Mouse (Mus musculus) naive thymus-derived CD4-positive, alpha-beta T cell, adult 2 months (primary cell): ENCODE data around the gene Fgf2.
A peak's percentile ranks its signal among the peaks of the same experiment; 100 is the strongest.

Source experiments
- DNase-seq: peaks from one replicate; pipeline ENCODE4 v3.0.0-alpha.2; 2011; ENCODE audit warnings: low read depth

Fgf2 gene

DNA sequence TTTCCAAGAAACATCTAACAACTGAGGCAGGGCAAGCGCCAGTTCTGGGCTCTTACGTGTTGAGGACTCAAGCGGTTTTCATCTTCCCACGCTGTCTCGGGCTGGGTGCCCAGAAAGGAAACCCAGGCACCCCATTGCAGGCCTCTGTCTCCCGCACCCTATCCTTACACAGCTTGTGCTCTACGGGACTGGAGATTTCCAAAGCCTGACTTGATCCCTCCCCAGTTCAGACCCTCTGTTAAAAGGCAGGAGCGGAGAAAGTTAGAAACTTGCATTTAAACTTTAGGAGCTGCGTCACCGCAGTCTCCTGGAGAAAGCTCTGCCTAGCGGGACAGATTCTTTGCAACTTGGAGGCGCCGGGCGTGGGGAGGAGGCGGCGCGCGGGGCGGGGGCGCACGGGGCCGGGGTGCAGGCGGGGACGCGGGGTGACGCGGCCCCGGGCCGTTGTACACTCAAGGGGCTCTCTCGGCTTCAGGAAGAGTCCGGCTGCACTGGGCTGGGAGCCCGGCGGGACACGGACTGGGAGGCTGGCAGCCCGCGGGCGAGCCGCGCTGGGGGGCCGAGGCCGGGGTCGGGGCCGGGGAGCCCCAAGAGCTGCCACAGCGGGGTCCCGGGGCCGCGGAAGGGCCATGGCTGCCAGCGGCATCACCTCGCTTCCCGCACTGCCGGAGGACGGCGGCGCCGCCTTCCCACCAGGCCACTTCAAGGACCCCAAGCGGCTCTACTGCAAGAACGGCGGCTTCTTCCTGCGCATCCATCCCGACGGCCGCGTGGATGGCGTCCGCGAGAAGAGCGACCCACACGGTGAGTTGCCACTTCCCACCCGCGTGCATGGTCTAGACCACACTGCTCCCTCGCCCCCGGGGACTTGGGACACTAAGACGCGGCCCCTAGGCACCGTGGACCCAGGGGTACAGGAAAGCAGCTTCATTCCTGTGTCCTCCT lies at the start of gene Fgf2:
Fgf2 (plus strand) TSS at position 126 of the 945 bp plus-strand sequence.
- DNase-seq: peak; percentile 58

DNA sequence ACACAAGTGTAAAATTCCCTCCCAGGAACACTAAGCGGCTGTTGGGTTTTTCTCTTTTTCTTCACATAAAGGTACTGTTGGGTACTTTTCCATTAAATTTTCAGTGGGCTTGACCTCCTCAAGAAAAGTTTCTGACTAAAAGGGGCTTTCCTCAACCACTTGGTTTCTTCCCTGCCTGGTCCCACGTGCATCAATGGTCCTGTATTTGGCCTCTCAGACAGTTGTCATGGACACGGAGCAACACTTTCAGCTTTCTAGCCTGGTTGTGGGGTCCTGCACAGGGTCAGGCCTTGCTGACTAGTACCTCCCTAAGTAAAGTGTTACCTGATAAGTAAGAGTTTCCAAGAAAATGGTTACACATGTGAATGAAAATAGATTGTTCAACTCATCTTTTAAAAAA lies 48.7 kb upstream of the Fgf2 start:
- no peak for DNase-seq

DNA sequence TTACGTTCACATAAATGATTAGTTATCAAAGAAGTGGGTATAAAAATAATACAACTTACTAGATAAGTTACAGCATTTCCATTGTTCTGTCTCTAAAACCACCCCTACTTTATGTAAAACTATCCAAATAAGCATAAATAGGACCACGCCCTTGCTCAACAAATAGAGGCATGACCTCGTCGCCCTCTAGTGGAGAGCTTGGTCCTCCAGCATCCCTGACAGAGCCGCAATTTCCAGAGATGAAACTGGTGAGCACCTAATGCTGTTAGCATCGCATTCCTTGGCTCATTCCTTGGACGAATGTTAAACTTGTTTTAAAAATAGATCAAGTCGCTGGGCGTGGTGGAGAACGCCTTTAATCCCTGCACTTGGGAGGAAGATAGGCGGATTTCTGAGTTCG lies 45.5 kb upstream of the Fgf2 start:
- peak; percentile 87 for DNase-seq

DNA sequence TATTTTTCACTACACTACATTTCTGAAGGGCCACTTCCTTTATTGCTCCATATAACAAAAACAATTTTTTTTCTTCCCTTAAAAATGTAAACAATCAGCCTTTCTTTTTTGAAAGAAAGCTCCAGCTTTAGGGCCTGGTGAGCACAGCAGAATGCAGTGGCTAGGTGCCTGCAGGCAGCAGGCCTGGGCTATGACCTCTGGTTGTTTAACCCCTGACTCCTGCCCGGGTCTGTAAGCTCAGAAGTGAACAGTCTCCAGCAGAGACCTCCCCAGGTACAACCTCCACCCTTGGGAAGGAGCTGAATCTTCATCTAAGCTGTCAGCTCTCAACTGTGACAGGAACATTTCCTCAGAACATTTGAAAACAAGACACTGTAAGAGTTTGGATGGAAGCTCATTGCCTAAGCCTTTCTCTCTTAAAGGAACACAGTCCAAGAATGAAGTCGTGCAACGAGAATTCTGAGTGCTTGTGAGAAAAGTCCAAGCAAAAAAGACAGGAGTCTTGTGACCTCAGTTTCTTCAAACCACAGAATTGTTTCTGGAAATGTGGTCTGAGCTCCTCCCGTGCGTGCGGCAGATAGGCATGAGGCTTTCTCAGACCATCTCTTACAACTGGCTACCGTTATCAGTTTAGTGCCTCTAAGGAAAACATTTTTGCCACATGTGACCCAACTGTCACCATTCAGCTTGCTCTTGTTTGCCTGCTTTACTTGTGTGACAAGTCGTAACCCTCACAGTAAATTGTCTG lies 44.6 kb upstream of the Fgf2 start:
- no peak for DNase-seq

DNA sequence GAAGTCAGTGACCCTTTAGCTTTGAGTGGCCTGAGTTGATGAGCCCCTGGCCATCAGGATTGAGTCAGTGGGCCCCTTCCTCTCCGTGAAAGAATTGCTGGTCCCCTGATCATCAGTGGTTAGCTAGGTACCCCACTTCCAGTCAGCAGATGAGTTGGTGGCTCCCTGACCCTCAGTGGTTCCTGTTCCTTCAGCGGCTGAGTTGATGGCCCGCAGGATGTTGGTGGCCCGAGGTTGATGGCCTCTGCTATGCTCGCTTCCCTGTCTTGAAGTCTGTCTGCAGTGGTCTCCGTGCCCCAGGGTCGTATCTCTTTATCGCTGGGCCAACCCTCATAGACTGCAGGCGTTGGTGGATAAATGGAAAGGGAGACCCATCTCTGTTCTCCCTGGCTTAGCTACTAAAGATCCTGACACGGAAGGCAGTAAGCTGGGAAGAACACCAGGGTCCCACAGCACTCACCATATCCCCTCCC lies 36.2 kb upstream of the Fgf2 start:
- DNase-seq: no peak

DNA sequence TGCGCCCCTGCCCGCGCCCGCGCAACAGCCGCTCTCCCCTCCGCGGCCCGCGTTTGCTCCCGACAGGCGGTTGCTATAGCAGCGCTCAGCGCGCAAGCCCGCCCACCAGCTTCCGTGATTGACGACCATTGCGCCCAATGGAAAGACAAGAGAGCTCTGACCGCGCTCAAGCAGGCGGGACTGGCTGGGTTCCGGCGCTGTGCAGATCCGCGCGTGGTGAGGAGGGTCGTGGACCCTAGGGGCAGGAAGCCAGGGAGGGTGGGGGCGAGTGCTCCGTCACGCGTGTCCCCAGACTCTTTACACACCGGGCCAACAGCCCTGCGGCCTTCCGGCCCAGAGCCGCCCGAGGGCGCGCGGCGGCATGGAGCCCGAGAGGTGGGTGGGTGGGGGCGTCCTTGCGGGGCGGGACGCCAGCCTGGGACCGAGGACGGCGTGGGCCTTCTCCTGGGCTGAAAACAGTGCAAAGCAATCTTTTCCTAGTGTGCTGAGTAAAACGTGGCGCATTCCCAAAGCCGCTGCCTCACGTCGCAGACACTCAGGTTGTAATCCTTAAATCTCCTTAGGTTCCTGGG lies 35.7 kb upstream of the Fgf2 start, which contains the start of the genes Bbs12 and Cetn4:
Bbs12 (plus strand) TSS at position 185 of the 572 bp plus-strand sequence.
Cetn4 (minus strand) TSS at position 339 of the 572 bp plus-strand sequence.
- DNase-seq: peak; percentile 98

DNA sequence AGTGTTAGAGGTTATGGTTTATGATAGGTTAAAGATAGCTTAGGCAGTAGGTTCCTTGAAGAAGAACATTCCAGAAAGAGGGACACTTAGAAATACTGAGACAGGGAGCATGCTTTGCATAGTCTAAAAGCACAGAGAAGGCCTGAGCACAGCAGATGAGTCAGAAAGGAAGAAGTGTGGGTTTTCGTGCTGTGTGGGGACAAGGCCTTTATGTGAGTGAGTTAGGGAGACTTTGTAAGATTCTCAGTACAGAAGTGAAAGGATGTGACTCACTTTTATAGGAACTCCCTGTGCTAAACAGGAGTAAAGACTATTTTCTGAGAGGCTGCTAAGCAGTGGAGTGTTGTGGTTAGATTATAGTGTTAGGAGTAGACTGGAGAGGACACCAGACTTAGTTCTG lies 34.8 kb upstream of the Fgf2 start:
- peak; percentile 72 for DNase-seq

DNA sequence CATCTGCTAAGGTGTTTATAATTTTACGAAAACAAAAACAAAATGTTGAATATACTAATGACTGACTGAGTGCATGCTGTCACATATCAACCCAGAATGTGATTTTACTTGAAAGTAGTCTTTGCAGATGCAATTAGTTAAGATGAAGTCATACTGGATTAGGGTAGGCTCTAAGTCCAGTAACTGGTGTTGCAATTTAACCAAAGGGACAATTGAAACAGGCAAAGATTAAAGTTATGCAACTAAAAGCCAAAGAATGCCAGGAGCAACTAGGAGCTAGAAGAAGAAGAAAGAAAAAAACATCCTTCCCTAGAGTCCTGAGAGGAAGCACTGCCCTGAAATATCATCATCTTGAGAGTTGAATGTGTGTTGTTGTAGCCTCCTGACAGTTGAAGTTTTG lies 31.9 kb upstream of the Fgf2 start:
- no peak for DNase-seq

DNA sequence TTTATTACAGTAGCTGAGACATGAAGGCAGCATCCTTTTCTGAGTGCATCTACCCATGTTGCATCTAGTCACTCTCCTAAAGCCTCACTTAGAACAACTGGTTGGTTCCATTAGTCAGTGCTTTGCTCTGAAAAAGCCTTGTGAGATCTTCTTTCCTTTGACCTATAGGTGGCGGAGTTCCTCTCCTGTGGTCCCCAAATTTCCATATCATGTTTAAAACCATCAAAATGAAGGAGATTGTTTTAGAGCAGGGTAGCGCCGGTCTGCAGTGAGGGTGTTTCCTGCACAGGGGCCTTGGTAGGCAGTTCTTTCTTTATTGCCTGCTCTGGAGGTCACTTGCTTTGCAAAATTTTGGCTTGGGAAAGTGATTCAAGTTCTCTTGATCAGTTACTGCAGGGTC lies 23.8 kb upstream of the Fgf2 start:
- DNase-seq: peak; percentile 51

DNA sequence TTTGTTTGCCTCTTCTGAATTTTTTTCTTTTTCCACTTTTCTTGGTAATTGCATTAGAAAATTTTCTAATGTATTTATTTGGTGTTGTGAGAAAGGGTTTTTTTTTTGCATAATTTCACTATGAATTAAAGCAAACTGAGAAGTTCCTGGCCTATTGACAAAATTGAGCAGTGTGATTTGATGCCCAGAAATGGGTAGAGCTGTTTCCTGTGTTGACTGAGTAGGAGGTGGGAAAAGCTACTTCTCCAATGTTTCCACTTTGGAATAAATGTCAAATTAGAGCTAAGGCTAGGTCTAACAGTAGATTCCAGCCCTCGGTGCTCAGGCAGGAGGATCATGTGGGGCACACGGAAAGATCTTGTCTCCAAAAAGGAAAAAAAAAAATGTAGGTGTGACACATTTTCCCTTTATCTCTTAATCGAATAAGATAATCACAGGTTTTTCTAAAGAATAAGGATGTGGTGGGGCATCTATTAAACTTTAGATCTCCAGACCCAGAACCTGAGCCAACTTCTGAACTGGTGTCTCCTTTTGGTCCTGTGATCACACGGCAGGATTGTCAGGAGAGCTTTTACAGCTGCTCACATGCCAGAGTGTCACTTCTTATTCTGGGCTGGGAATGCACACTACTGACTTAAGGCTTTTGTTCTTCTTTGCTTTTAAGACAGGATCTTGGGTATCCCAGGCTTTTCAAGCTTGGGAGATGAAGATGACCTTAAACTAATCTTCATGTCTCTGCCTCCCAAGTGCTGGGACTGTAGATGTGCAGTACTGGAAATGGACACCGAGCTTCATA lies 22.6 kb upstream of the Fgf2 start:
- DNase-seq: no peak

DNA sequence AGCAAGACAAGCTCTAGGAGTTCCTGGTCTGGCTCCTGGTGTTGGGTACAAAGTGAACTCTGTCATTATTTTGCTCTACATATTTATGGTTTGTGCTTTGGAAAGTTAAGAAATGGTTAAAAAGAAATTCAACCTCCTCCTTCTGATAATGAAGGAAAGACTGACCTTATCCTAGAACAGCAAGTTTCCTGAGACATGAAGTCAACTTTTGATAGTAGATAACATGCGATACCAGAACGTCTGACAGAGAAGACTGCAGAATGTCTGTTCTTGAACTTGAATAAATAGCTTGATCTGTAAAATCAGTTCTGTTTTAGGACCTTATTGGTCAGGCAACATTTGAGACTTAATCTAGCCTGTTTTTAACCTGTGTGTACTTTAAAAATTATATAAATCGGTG lies 21.5 kb upstream of the Fgf2 start:
- DNase-seq: no peak

DNA sequence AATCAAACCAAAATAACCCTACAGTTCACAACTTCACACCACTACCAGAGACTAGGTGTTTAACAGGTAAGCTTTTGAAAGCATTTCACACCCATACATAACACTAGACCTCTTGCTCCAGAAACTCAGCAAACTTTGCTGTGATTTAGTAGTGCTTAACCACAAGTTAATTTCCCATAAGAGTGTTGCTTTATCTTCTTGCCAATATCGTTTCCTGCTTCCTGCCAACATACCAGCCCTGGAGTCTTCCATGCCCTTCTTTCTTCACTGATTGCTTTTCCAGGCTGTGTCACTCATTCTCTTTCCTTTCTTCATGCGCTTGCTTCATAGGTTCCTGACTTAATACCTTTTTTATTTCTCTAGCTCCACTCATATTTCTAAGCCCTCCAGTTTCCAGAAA lies 19.7 kb upstream of the Fgf2 start:
- DNase-seq: no peak

DNA sequence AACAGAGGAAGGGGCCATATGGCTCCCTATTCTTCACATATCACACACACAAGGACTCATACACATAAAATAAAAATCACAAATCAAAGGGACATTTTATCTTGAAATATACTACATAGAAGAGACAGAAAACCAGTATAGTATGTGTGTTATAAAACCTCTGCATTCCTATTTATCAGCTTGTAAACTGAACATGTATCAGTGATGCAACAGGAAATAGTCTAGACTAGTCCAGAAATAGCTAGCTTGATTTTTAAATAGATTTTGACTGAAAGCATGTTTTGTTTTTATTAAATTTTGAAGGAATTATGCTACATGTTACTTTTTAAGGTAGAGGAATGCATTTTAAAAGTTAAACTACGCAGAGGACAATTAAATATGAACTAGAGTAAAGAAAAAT lies 18.2 kb upstream of the Fgf2 start:
- DNase-seq: no peak

DNA sequence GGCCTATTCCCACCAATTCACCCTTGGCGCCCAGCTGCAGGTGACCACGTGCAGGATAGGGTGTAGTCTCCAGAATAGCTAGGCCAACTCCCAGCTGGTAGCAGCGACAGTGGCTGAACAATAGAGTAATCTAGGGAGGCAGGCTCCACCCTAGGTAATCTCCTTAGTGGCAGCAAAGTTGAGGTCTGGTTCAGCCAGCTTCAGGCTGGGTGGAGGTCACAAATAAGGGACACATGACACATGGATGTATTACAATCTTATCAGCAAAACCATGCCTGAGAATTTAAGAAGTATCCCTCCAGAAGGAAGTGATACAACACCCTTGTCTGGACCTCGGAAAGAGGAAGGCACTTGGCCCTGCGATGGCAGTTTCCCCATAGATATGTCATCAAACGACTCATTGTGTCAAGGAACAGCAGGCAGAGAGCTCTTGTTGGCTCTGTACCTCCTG lies 16.1 kb upstream of the Fgf2 start:
- no peak for DNase-seq

DNA sequence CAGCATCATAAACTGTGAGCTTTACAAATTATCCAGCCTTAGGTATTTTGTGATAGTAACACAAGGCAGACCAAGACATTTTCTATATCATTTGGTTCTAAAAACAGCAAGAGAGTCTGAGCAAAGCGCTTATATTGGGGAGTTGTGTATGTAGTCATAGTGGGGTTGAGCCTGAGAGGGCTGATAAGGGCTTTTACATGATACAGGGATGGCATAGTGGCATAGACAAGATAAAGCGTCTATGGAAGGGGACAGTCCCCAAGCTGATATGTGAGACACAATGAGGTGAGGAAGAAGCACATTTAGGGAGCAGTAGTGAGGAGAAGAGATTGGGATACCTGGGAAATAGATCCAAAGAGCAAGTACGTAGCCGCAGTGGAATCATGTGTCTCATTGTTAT lies 14.1 kb upstream of the Fgf2 start:
- no peak for DNase-seq

DNA sequence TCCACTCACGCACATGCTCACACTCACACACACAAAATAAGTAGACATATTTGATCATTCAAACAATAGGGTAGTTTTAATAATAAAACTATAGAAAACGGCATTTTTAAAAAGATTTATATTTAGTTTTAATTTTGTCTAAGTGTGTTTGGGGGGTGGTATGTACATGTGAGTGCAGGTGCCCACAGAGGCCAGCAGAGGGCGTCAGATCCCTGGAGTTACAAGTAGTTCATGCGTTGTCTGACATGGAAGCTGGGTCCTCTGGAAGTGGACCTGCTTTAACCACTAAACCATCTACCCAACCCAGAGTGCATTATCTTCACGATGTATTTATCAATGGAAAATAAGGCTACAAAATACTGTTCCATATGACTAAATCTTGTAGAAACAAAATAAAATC lies 7.0 kb upstream of the Fgf2 start:
- DNase-seq: peak; percentile 36

DNA sequence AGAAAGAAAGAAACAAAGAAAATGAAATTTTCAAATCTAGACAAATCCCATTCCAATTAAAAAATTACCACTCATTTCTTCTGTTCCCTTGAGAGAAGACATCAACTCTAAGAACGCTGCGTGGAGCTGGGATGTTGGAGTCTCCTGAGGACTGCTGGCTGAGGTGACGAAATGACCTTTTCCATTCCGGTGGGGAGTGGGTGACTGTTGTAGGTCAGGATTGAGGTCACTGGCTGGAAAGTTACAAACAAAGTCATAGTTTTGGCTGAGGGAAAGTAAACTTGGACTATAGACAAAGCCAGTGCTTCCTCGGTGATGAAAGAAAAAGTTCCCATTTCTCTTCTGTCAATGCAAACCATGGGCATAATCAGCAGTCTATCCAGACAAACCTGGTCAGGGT lies 5.3 kb upstream of the Fgf2 start:
- DNase-seq: no peak

DNA sequence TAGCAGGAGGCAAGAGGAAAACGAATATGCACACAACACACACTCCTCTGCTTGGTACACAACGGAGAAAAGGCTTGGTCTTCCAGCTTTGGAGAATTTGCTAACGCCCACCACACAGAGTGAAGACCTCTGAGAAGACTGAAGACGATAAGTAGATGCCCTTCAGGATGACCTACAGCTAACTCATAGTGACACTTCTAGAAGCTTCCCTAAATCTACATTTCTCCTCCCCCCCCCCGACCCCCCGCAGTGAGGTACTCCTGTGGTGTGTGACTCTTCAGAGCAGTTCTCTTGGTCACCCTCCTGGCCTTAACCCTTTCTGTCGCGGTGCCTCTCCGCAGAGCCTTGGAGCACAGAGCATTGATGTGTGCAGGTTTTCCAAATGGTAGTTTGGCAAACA lies 475 bp upstream of the Fgf2 start:
- DNase-seq: no peak

DNA sequence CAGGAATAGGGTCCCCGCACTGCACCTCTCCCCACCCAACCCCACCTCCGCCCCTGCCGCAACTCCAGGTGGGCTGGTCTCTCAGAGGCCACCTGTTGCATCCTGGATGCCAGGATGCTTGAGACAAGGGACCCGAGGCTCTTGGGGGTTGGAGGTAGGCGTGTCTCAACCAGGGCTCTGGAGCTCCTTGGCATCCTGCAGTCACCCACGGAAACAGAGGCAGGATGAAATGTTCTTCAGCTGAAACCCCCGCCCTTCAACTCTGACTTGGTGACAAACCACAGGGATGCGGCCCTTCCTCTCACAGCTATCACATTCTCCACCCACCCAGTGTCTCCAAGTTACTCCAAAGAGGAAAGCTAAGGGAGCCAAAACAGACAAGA lies 1.0 kb downstream of the Fgf2 start:
- DNase-seq: peak; percentile 29

DNA sequence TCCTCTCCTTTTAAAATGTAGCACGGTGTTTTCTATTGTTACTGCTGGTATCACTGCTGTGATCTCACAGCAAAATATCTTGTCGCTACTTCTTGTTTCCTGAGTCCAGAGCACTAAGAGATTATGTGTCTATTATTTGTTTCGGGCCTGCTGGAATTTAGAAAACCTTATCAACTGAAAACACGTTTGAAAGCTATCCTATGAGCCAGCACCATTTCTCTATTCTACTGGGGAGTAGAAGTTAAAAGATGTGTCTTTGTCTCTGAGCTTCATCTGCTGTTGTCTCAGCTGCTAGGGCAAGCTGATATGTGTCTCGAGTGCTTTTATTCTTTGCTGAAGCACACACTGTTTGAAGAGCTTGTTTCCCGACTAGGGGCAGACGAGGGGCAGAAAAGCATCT lies 2.2 kb downstream of the Fgf2 start:
- DNase-seq: no peak

DNA sequence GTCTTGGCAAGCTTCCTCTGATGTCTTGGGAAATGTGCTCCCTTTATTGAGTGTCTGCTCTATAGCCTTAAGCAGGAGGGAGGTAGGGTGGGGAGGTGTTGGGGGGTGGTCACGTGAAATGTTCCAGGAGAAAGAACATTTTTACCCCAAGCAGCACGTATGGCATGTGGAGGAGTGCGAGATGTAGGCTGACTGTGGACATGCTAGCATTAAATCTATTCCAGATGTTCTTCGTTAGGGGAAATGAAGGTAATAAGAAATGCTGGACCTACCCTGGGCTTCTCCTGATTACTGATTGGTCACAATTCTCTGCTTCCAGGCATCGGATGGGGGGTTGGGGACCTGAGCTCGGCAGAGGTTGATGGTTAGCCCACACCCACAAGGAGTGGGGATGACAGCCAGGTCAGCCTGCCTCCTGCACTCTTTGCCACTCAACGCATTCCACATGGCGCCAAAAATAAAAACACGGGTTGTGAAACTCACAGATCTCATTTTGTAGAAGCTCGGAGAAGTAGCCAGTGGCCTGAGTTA lies 5.9 kb downstream of the Fgf2 start:
- DNase-seq: no peak

DNA sequence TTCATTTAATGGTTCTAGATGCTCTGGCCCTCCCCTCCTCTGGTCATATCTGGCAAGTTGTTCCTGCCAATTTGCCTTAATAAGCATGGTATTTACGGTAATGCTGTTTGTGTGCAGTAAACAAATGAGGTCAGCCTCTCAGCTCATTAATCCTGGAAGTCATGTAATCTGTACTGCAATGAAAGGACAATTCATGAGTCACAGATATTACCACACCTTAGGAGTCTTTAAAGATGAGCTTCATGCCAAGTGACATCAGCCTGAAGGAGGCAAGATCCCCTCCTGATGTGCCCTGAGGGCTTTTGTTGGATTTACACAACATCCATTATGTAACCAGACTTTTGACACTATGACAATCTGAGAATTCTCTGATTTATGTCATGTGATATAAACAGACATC lies 6.6 kb downstream of the Fgf2 start:
- DNase-seq: no peak
